Mouse (Mus musculus): Measurements from ENCODE around the gene Pkd1l3. TPM values are rescaled to one million over a fixed set of nuclear protein-coding genes. Genes with fewer than 3 reads are reported as not detected.

Pkd1l3 gene
- total and polyA plus RNA-seq, 3 experiments, result 2.6 to 7.4 TPM; not detected in 1

DNA sequence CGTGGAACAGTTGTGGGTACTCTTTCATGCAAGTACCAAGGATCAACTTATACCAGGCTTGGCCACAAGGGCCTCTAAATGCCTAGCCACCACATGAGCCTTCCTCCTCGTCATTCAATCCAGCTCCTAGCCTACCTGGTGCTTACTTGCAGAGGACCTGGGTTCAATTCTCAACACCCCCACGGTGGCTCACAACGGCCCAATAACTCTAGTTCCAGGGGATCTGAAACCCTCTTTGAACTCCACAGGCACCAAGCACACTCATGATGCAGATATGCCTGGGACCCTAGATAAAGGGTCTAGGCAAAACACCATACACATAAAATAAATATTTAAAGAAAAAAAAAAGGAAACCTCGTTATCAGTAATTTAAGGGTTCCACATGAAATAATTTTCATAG, 77.5 kb downstream of the Pkd1l3 start (continued):
- TF ChIP-seq ZKSCAN1 (IDR thresholded peaks at IDR 0.05; ENCODE audit: low read depth, low read length) (no peak), UBTF (IDR thresholded peaks at IDR 0.05; ENCODE audit: borderline replicate concordance, insufficient read depth, low read depth, low read length) (no peak), USF1 (IDR thresholded peaks at IDR 0.05; ENCODE audit: low read depth, low read length) (no peak), POLR2AphosphoS2 (IDR thresholded peaks at IDR 0.05; ENCODE audit: low read length) (no peak), BHLHE40 (IDR thresholded peaks at IDR 0.05; ENCODE audit: borderline replicate concordance, low read depth, low read length) (no peak), TCF12 (IDR thresholded peaks at IDR 0.05; ENCODE audit: low read depth, low read length) (0 out of 2 replicates have a peak, but pooled peaks have one; percentile 23), ETS1 (IDR thresholded peaks at IDR 0.05; ENCODE audit: low read depth, low read length) (0 out of 2 replicates have a peak, but pooled peaks have one; percentile 22), CHD2 (IDR thresholded peaks at IDR 0.05; ENCODE audit: low read length) (no peak), MAFK (IDR thresholded peaks at IDR 0.05; ENCODE audit: borderline replicate concordance, low read depth, low read length) (no peak), KAT2A (conservative IDR thresholded peaks at IDR 0.05; ENCODE audit: low read depth, low read length) (no peak), USF2 (IDR thresholded peaks at IDR 0.05; ENCODE audit: borderline replicate concordance in 1 of 2, insufficient read depth in 1 of 2, low read depth in 1 of 2, low read length in 2 of 2) (no peak), JUND (IDR thresholded peaks at IDR 0.05; ENCODE audit: low read depth, low read length) (no peak), SMC3 (IDR thresholded peaks at IDR 0.05; ENCODE audit: low read depth, low read length) (no peak), CHD1 (IDR thresholded peaks at IDR 0.05; ENCODE audit: low read depth, low read length) (no peak), ZMIZ1 (IDR thresholded peaks at IDR 0.05; ENCODE audit: low read depth, low read length) (no peak), POLR2A (IDR thresholded peaks at IDR 0.05; ENCODE audit: control insufficient read depth in 1 of 2, insufficient read depth in 1 of 2, low read depth in 1 of 2, low read length in 2 of 2, poor library complexity in 1 of 2) (no peak), NRF1 (IDR thresholded peaks at IDR 0.05; ENCODE audit: insufficient read depth, low read depth, low read length, poor library complexity, severe bottlenecking) (no peak)

GRCm38 (mm10) chr8:109692443-109693145, 78.3 kb downstream of the Pkd1l3 start:
- TF ChIP-seq ELF1 (IDR thresholded peaks at IDR 0.05; ENCODE audit: low read depth, low read length), result peak; percentile 51; the same call in 1 of the 2 replicates
- no peak for TF ChIP-seq GABPA (IDR thresholded peaks at IDR 0.05; ENCODE audit: low read depth, low read length)
- Histone ChIP-seq H3K4me3 (ENCODE audit: control insufficient read depth in 1 of 2, insufficient read depth in 1 of 2, low read depth in 2 of 2, low read length in 2 of 2) (peak overlapping the region; percentile 81 to 83), H3K27me3 (ENCODE audit: control insufficient read depth in 1 of 2, insufficient read depth in 2 of 2, low read length in 2 of 2) (no peaks in the 10 kb centered on the region), H3K4me1 (ENCODE audit: control insufficient read depth in 1 of 2, insufficient read depth in 2 of 2, low read length in 2 of 2) (peaks cover 5 to 14% of the 10 kb centered on the region in 2 experiments), H3K36me3 (ENCODE audit: control insufficient read depth in 1 of 2, insufficient read depth in 2 of 2, low read length in 2 of 2) (peaks cover 0 to 15% of the 10 kb centered on the region in 2 experiments; a peak in 2 of 4 replicates), H3K79me2 (ENCODE audit: control insufficient read depth, insufficient read depth, low read length, poor library complexity) (peaks cover 44% of the 10 kb centered on the region), H3K9ac (ENCODE audit: control insufficient read depth, low read depth, low read length, poor library complexity, severe bottlenecking) (peak overlapping the region; percentile 73), H3K27ac (ENCODE audit: control insufficient read depth, low read depth, low read length) (peak overlapping the region; percentile 35), H3K9me3 (replicated peaks; ENCODE audit: insufficient read depth, low read length) (no peaks in the 10 kb centered on the region)
- no peak for DNase-seq (ENCODE audit: low read depth, low spot score)
